Mouse (Mus musculus): Measurements from ENCODE around the gene Sec31a. TPM values are rescaled to one million over a fixed set of nuclear protein-coding genes. Genes with fewer than 3 reads are reported as not detected.

The Sec31a gene
- total and polyA plus RNA-seq, 3 experiments: 61.2 to 165 TPM; not detected in 1

GRCm38 (mm10) chr5:100461526-100461925 lies 45.5 kb upstream of the Sec31a start:
- no peaks in the 10 kb centered on the region; a peak in 1 of 4 replicates for H3K4me1 ChIP-seq (ENCODE audit: control insufficient read depth in 1 of 2, insufficient read depth in 2 of 2, low read length in 2 of 2)
- H3K27ac ChIP-seq (ENCODE audit: control insufficient read depth, low read depth, low read length): no peak overlapping the region
- H3K36me3 ChIP-seq (ENCODE audit: control insufficient read depth in 1 of 2, insufficient read depth in 2 of 2, low read length in 2 of 2): peaks cover 0 to 16% of the 10 kb centered on the region in 2 experiments; a peak in 2 of 4 replicates
- no peaks in the 10 kb centered on the region for H3K79me2 ChIP-seq (ENCODE audit: control insufficient read depth, insufficient read depth, low read length, poor library complexity)
- TF ChIP-seq RCOR1 (IDR thresholded peaks at IDR 0.05; ENCODE audit: low read depth, low read length) (no peak), CHD1 (IDR thresholded peaks at IDR 0.05; ENCODE audit: low read depth, low read length) (no peak), CHD2 (IDR thresholded peaks at IDR 0.05; ENCODE audit: low read length) (no peak), JUND (IDR thresholded peaks at IDR 0.05; ENCODE audit: low read depth, low read length) (no peak), MYB (IDR thresholded peaks at IDR 0.05; ENCODE audit: low read depth, low read length) (no peak), MEF2A (IDR thresholded peaks at IDR 0.05; ENCODE audit: extremely low read depth, insufficient replicate concordance, low read depth, low read length, poor library complexity, severe bottlenecking) (no peak), ETS1 (IDR thresholded peaks at IDR 0.05; ENCODE audit: low read depth, low read length) (no peak), ZMIZ1 (IDR thresholded peaks at IDR 0.05; ENCODE audit: low read depth, low read length) (no peak), ZKSCAN1 (IDR thresholded peaks at IDR 0.05; ENCODE audit: low read depth, low read length) (no peak), USF1 (IDR thresholded peaks at IDR 0.05; ENCODE audit: low read depth, low read length) (no peak), SIN3A (IDR thresholded peaks at IDR 0.05; ENCODE audit: low read length) (no peak), POLR2A (IDR thresholded peaks at IDR 0.05; ENCODE audit: control insufficient read depth in 1 of 2, insufficient read depth in 1 of 2, low read depth in 1 of 2, low read length in 2 of 2, poor library complexity in 1 of 2) (no peak), SMC3 (IDR thresholded peaks at IDR 0.05; ENCODE audit: low read depth, low read length) (no peak), CTCF (IDR thresholded peaks at IDR 0.05 in 2 of 3, conservative IDR thresholded peaks at IDR 0.05 in 1 of 3; ENCODE audit: control insufficient read depth in 1 of 3, insufficient read depth in 1 of 3, low read depth in 2 of 3, low read length in 3 of 3, poor library complexity in 1 of 3, severe bottlenecking in 1 of 3) (no peak), TCF12 (IDR thresholded peaks at IDR 0.05; ENCODE audit: low read depth, low read length) (no peak), E2F4 (IDR thresholded peaks at IDR 0.05; ENCODE audit: borderline replicate concordance, low read depth, low read length) (no peak), EP300 (IDR thresholded peaks at IDR 0.05; ENCODE audit: low read depth in 1 of 2, low read length in 2 of 2) (no peak)
- no peak overlapping the region for H3K9ac ChIP-seq (ENCODE audit: control insufficient read depth, low read depth, low read length, poor library complexity, severe bottlenecking)
- no peak for DNase-seq (ENCODE audit: low read depth, low spot score)
- no peaks in the 10 kb centered on the region for H3K9me3 ChIP-seq (replicated peaks; ENCODE audit: insufficient read depth, low read length)
- no peak overlapping the region for H3K4me3 ChIP-seq (ENCODE audit: control insufficient read depth in 1 of 2, insufficient read depth in 1 of 2, low read depth in 2 of 2, low read length in 2 of 2)
- no peaks in the 10 kb centered on the region for H3K27me3 ChIP-seq (ENCODE audit: control insufficient read depth in 1 of 2, insufficient read depth in 2 of 2, low read length in 2 of 2)

GRCm38 (mm10) chr5:100459468-100459867 lies 43.4 kb upstream of the Sec31a start:
- no peaks in the 10 kb centered on the region for H3K27me3 ChIP-seq (ENCODE audit: control insufficient read depth in 1 of 2, insufficient read depth in 2 of 2, low read length in 2 of 2)
- DNase-seq (ENCODE audit: low read depth, low spot score): no peak
- H3K79me2 ChIP-seq (ENCODE audit: control insufficient read depth, insufficient read depth, low read length, poor library complexity): no peaks in the 10 kb centered on the region
- H3K4me3 ChIP-seq (ENCODE audit: control insufficient read depth in 1 of 2, insufficient read depth in 1 of 2, low read depth in 2 of 2, low read length in 2 of 2): no peak overlapping the region
- H3K9ac ChIP-seq (ENCODE audit: control insufficient read depth, low read depth, low read length, poor library complexity, severe bottlenecking): no peak overlapping the region
- no peak overlapping the region for H3K27ac ChIP-seq (ENCODE audit: control insufficient read depth, low read depth, low read length)
- H3K4me1 ChIP-seq (ENCODE audit: control insufficient read depth in 1 of 2, insufficient read depth in 2 of 2, low read length in 2 of 2): no peaks in the 10 kb centered on the region; a peak in 1 of 4 replicates
- H3K36me3 ChIP-seq (ENCODE audit: control insufficient read depth in 1 of 2, insufficient read depth in 2 of 2, low read length in 2 of 2): peaks cover 0 to 15% of the 10 kb centered on the region in 2 experiments; a peak in 2 of 4 replicates
- no peaks in the 10 kb centered on the region for H3K9me3 ChIP-seq (replicated peaks; ENCODE audit: insufficient read depth, low read length)
- no peak for TF ChIP-seq CHD1 (IDR thresholded peaks at IDR 0.05; ENCODE audit: low read depth, low read length)
- no peak for TF ChIP-seq NELFE (IDR thresholded peaks at IDR 0.05; ENCODE audit: low read depth, low read length)
- TF ChIP-seq RCOR1 (IDR thresholded peaks at IDR 0.05; ENCODE audit: low read depth, low read length): no peak
- no peak for TF ChIP-seq POLR2A (IDR thresholded peaks at IDR 0.05; ENCODE audit: control insufficient read depth in 1 of 2, insufficient read depth in 1 of 2, low read depth in 1 of 2, low read length in 2 of 2, poor library complexity in 1 of 2)
- TF ChIP-seq MXI1 (IDR thresholded peaks at IDR 0.05; ENCODE audit: low read depth, low read length): no peak
- TF ChIP-seq KAT2A (conservative IDR thresholded peaks at IDR 0.05; ENCODE audit: low read depth, low read length): no peak
- TF ChIP-seq TBP (IDR thresholded peaks at IDR 0.05; ENCODE audit: low read depth, low read length): no peak
- no peak for TF ChIP-seq MAX (IDR thresholded peaks at IDR 0.05; ENCODE audit: low read length)
- TF ChIP-seq EP300 (IDR thresholded peaks at IDR 0.05; ENCODE audit: low read depth in 1 of 2, low read length in 2 of 2): no peak
- no peak for TF ChIP-seq CHD2 (IDR thresholded peaks at IDR 0.05; ENCODE audit: low read length)
- TF ChIP-seq HCFC1 (IDR thresholded peaks at IDR 0.05; ENCODE audit: low read depth, low read length): no peak
- TF ChIP-seq MEF2A (IDR thresholded peaks at IDR 0.05; ENCODE audit: extremely low read depth, insufficient replicate concordance, low read depth, low read length, poor library complexity, severe bottlenecking): no peak
- TF ChIP-seq ZKSCAN1 (IDR thresholded peaks at IDR 0.05; ENCODE audit: low read depth, low read length): no peak
- TF ChIP-seq ETS1 (IDR thresholded peaks at IDR 0.05; ENCODE audit: low read depth, low read length): no peak
- no peak for TF ChIP-seq USF2 (IDR thresholded peaks at IDR 0.05; ENCODE audit: borderline replicate concordance in 1 of 2, insufficient read depth in 1 of 2, low read depth in 1 of 2, low read length in 2 of 2)
